Mouse (Mus musculus): Measurements from ENCODE around the gene Sept12. TPM values are rescaled to one million over a fixed set of nuclear protein-coding genes. Genes with fewer than 3 reads are reported as not detected.
A peak's percentile ranks its signal among the peaks of the same experiment; 100 is the strongest.

Gene Sept12
- polyA plus RNA-seq (2015; fragmentation: Nextera tagmentation; extraction: Ambion mirVana) = not detected in 2 replicates

DNA sequence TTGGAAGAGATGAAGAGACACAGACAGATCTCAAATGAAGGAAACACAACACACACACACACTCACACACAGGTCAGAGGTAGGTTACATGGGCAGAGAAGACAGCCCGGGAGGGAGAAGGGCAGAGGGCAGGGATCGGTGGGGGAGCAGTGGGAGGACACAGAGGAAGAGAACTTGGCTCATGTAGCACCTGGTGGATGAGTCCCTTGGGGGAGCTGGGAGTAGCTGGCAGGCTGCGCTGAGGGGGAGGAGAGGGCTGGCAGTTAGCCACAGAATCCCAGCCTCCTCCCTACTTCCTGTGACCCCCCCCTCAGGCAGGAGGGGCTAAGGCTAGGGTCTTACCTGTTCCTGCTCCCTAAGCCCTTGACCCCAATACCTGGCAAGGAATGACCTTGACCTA lies at the start of gene Sept12:
TSS of gene Sept12 (minus strand) at position 300 of the 400 bp plus-strand sequence.
- no peak within 1 kb of the TSS for H3K4me2 ChIP-seq
- no peaks in the 10 kb centered on the region for H3K27me3 ChIP-seq
- no peak within 1 kb of the TSS for H3K9ac ChIP-seq
- H3K9me3 ChIP-seq (replicated peaks) = no peaks in the 10 kb centered on the region
- no peak within 1 kb of the TSS for H3K4me3 ChIP-seq
- no peaks in the 10 kb centered on the region for H3K36me3 ChIP-seq
- H3K4me1 ChIP-seq (replicated peaks) = peaks cover 8% of the 10 kb centered on the region
- 33% methylated on average over 3 of the region's 3 CpGs for WGBS
- no peak within 1 kb of the TSS for H3K27ac ChIP-seq
- peak; percentile 35; the same call in 1 of the 2 replicates for ATAC-seq (replicated peaks; ENCODE audit: insufficient number of reproducible peaks, insufficient read depth, low FRiP score, low read depth)

- no peak for ATAC-seq (replicated peaks; ENCODE audit: insufficient number of reproducible peaks, insufficient read depth, low FRiP score, low read depth)
- Histone ChIP-seq H3K36me3 (peaks cover 70% of the 10 kb centered on the region), H3K4me3 (no peak overlapping the region), H3K4me2 (no peak overlapping the region), H3K27me3 (no peaks in the 10 kb centered on the region), H3K4me1 (replicated peaks) (peaks cover 16% of the 10 kb centered on the region), H3K9ac (no peak overlapping the region), H3K9me3 (replicated peaks) (no peaks in the 10 kb centered on the region), H3K27ac (no peak overlapping the region)
- WGBS = 93% methylated on average over 3 of the region's 3 CpGs
Measured at GRCm38 (mm10) chr16:5045322-5045721, 47.7 kb upstream of the Sept12 start.

GRCm38 (mm10) chr16:5036649-5037234 lies 39.1 kb upstream of the Sept12 start:
- H3K4me2 ChIP-seq = no peak overlapping the region
- no peak for ATAC-seq (replicated peaks; ENCODE audit: insufficient number of reproducible peaks, insufficient read depth, low FRiP score, low read depth)
- WGBS = 83% methylated on average over 5 of the region's 5 CpGs

GRCm38 (mm10) chr16:5035591-5035990 lies 37.9 kb upstream of the Sept12 start:
- Histone ChIP-seq H3K36me3 (peaks cover 87% of the 10 kb centered on the region), H3K9ac (no peak overlapping the region), H3K4me2 (no peak overlapping the region), H3K4me1 (replicated peaks) (no peaks in the 10 kb centered on the region), H3K27ac (no peak overlapping the region), H3K9me3 (replicated peaks) (no peaks in the 10 kb centered on the region), H3K4me3 (no peak overlapping the region), H3K27me3 (no peaks in the 10 kb centered on the region)
- no peak for ATAC-seq (replicated peaks; ENCODE audit: insufficient number of reproducible peaks, insufficient read depth, low FRiP score, low read depth)
- 94% methylated on average over 3 of the region's 3 CpGs for WGBS

More at GRCm38 (mm10) chr16:5036649-5037234, 39.1 kb upstream of the Sept12 start:
- H3K4me3 ChIP-seq = no peak overlapping the region
- H3K9ac ChIP-seq = no peak overlapping the region
- H3K27ac ChIP-seq = no peak overlapping the region
- no peaks in the 10 kb centered on the region for H3K4me1 ChIP-seq (replicated peaks)
- peaks cover 87% of the 10 kb centered on the region for H3K36me3 ChIP-seq
- no peaks in the 10 kb centered on the region for H3K27me3 ChIP-seq
- H3K9me3 ChIP-seq (replicated peaks) = no peaks in the 10 kb centered on the region

GRCm38 (mm10) chr16:5029847-5030246 lies 32.2 kb upstream of the Sept12 start:
- Histone ChIP-seq H3K4me3 (no peak overlapping the region), H3K4me1 (replicated peaks) (no peaks in the 10 kb centered on the region), H3K27ac (no peak overlapping the region), H3K4me2 (no peak overlapping the region), H3K9ac (no peak overlapping the region), H3K9me3 (replicated peaks) (no peaks in the 10 kb centered on the region), H3K27me3 (no peaks in the 10 kb centered on the region), H3K36me3 (peaks cover 97% of the 10 kb centered on the region)
- 56% methylated on average over 2 of the region's 2 CpGs for WGBS
- ATAC-seq (replicated peaks; ENCODE audit: insufficient number of reproducible peaks, insufficient read depth, low FRiP score, low read depth) = no peak

- H3K9me3 ChIP-seq (replicated peaks) = no peaks in the 10 kb centered on the region
- ATAC-seq (replicated peaks; ENCODE audit: insufficient number of reproducible peaks, insufficient read depth, low FRiP score, low read depth) = no peak
- peaks cover 96% of the 10 kb centered on the region for H3K36me3 ChIP-seq
- no peak overlapping the region for H3K4me3 ChIP-seq
- WGBS = 91% methylated on average over 3 of the region's 3 CpGs
- no peak overlapping the region for H3K27ac ChIP-seq
- H3K9ac ChIP-seq = no peak overlapping the region
- no peak overlapping the region for H3K4me2 ChIP-seq
- no peaks in the 10 kb centered on the region for H3K27me3 ChIP-seq
- H3K4me1 ChIP-seq (replicated peaks) = no peaks in the 10 kb centered on the region
Measured at GRCm38 (mm10) chr16:5024021-5024420, 26.4 kb upstream of the Sept12 start.

DNA sequence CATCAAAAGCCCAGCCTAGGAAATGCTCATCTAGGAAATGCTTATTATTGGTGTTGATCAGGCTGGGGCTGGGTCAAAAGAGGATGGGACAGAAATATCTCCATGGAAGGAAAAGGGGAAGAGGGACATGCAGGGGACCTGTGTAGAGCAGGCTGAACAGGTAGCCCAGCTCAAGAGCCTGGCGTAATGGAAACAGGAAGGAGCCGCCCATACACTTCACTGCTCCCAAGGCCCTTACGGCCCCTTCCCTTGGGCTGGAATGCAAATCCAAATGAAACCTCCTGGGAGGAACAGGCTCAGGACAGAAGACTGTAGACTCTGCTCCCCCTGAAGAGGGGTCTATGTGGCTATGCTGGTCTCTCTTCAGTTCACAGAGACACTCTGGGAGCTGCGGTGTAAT lies 16.9 kb upstream of the Sept12 start:
- Histone ChIP-seq H3K4me2 (no peak overlapping the region), H3K4me3 (no peak overlapping the region), H3K9ac (no peak overlapping the region), H3K36me3 (peaks cover 51% of the 10 kb centered on the region), H3K9me3 (replicated peaks) (no peaks in the 10 kb centered on the region), H3K27ac (no peak overlapping the region), H3K4me1 (replicated peaks) (peaks cover 10% of the 10 kb centered on the region), H3K27me3 (no peaks in the 10 kb centered on the region)
- 83% methylated on average over 4 of the region's 4 CpGs for WGBS
- no peak for ATAC-seq (replicated peaks; ENCODE audit: insufficient number of reproducible peaks, insufficient read depth, low FRiP score, low read depth)

DNA sequence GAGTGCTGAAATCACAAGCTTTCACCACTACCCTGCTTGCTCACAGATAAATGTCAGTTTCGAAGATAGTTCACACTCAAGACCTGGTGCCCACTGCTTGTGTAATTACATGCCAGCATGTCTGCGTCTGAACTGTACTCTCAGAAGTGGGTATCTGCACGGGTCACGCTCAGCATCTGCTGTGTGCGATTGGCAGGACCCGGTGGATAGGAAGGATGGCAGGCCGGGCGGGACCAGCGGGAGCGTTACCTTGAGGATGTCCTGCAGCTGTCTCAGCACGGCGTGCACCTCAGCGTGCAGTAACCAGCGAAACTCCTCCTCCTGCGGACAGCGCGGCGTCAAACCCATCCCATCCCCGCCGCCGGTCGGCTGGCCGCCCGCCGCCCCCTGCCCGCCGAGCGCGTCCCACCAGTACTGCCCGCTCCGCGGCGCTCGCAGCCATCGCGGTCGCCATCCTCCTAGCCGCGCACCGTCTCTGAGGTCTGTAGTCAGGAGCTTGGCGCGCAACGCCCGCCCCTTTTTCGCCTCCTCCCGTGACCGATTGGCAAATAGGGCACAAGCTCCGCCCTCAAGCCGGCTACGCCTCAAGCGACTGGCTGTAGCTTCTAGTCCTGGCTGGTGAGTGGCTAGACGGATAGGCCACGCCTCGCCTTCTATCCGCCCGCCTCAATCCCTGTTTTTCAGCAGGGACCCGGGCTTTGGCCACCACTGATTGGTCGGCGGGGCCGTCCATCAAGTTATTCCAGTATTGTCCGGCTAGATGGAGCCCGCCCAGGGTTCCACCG lies 15.6 kb upstream of the Sept12 start, which contains the start of gene Rogdi:
TSS of gene Rogdi (minus strand) at position 500 of the 785 bp plus-strand sequence.
- Histone ChIP-seq H3K4me2 (peak within 1 kb of the TSS; percentile 94), H3K9ac (peak within 1 kb of the TSS; percentile 74), H3K27me3 (no peaks in the 10 kb centered on the region), H3K27ac (peak within 1 kb of the TSS; percentile 63), H3K4me3 (peak within 1 kb of the TSS; percentile 86), H3K9me3 (replicated peaks) (no peaks in the 10 kb centered on the region), H3K36me3 (peaks cover 38% of the 10 kb centered on the region), H3K4me1 (replicated peaks) (peaks cover 10% of the 10 kb centered on the region)
- ATAC-seq (replicated peaks; ENCODE audit: insufficient number of reproducible peaks, insufficient read depth, low FRiP score, low read depth) = peak; percentile 99
- WGBS = under 1% methylated on average over 63 of the region's 63 CpGs

DNA sequence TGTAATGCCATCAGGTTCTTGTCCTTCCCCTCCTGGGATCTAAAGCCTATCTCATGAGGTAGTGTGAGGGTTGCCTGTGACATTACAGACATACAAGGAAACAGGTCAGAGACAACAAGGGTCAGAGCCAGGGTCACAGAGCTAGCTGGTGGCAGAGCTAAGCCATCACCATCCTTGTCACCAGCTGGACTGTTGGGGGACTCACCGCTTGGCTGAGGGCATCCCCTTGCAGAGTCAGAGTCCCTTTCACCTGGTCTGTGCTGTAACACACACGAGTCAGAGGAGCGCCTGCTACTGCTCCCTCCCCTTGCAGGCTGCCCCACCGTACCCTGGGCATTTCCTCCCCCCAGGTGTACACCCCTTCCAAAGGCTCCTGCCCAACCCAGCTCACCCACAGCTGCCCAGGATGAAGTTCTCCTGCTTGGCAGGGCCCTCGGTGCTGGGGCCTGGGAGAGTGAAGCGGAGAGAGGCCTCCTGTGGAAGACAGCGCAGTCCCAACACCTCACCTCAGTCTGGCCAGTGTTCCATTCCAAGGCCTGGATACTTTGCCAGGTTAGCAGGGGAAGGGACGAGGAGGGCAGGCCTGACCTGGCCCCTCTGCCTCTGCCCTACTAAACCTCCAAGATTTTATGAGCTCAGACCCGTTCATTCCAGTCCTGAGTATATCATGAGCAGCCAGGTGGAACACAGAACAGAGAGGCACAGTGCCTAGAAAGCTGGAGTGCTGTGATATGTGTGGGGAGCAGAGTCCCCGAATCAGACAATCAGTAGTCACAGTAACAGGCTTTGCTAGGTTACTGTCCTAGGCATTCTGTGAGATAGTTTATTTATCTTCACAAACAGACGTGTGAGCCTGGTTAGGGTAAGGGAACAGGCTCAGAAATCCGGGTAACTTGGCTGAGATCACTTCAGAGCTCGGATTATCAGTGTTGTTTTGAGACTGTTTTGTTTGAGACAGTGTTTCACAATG lies 14.7 kb upstream of the Sept12 start:
- Histone ChIP-seq H3K36me3 (peaks cover 29% of the 10 kb centered on the region), H3K27ac (peak overlapping the region; percentile 63), H3K4me3 (peak overlapping the region; percentile 86), H3K27me3 (no peaks in the 10 kb centered on the region), H3K9ac (peak overlapping the region; percentile 74), H3K4me2 (peak overlapping the region; percentile 94), H3K9me3 (replicated peaks) (no peaks in the 10 kb centered on the region), H3K4me1 (replicated peaks) (peaks cover 11% of the 10 kb centered on the region)
- no peak for ATAC-seq (replicated peaks; ENCODE audit: insufficient number of reproducible peaks, insufficient read depth, low FRiP score, low read depth)
- 44% methylated on average over 13 of the region's 13 CpGs for WGBS

GRCm38 (mm10) chr16:5011285-5011684 lies 13.6 kb upstream of the Sept12 start:
- Histone ChIP-seq H3K4me2 (no peak overlapping the region), H3K9ac (no peak overlapping the region), H3K4me1 (replicated peaks) (peaks cover 15% of the 10 kb centered on the region), H3K4me3 (no peak overlapping the region), H3K27ac (no peak overlapping the region), H3K36me3 (peaks cover 19% of the 10 kb centered on the region), H3K9me3 (replicated peaks) (no peaks in the 10 kb centered on the region), H3K27me3 (no peaks in the 10 kb centered on the region)
- ATAC-seq (replicated peaks; ENCODE audit: insufficient number of reproducible peaks, insufficient read depth, low FRiP score, low read depth) = no peak
- WGBS = 75% methylated on average over 7 of the region's 7 CpGs

GRCm38 (mm10) chr16:5010371-5010935 lies 12.8 kb upstream of the Sept12 start:
- H3K9me3 ChIP-seq (replicated peaks) = no peaks in the 10 kb centered on the region
- H3K4me1 ChIP-seq (replicated peaks) = peaks cover 15% of the 10 kb centered on the region
- H3K4me3 ChIP-seq = no peak overlapping the region
- H3K27me3 ChIP-seq = no peaks in the 10 kb centered on the region
- WGBS = 85% methylated on average over 10 of the region's 10 CpGs
- no peak overlapping the region for H3K27ac ChIP-seq
- H3K4me2 ChIP-seq = no peak overlapping the region
- no peak overlapping the region for H3K9ac ChIP-seq
- no peak for ATAC-seq (replicated peaks; ENCODE audit: insufficient number of reproducible peaks, insufficient read depth, low FRiP score, low read depth)
- H3K36me3 ChIP-seq = peaks cover 11% of the 10 kb centered on the region

Measured in heart, embryonic 15.5 days (tissue).